Mouse (Mus musculus): ENCODE measurements around the gene Spo11. TPM values are rescaled to one million over a fixed set of nuclear protein-coding genes. Genes with fewer than 3 reads are reported as not detected.
A peak's percentile ranks its signal among the peaks of the same experiment; 100 is the strongest.

The Spo11 gene
- polyA plus RNA-seq, 1 experiment from 2014 or later, result 1.0 TPM

DNA sequence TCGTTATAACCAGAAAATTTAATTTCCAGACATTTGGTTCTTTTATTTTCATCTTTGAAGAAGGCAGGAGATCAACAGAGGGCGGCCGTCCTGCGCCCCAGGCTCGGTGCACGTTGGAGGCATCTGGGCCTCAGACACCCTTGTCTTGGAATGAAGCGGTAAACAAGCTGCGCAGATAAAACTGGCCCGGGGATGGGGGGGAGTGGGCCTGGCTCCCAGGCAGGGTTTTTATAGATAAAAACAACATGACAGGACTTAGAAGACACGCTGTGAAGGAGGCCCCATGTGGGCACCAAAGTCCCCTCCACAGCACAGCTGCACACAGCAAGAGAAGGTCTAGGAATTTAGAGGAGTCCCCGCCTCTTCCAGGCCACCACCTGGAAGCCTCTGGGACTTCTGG is 26.8 kb upstream of the Spo11 start:
- no peak for DNase-seq (ENCODE audit: low spot score)

DNA sequence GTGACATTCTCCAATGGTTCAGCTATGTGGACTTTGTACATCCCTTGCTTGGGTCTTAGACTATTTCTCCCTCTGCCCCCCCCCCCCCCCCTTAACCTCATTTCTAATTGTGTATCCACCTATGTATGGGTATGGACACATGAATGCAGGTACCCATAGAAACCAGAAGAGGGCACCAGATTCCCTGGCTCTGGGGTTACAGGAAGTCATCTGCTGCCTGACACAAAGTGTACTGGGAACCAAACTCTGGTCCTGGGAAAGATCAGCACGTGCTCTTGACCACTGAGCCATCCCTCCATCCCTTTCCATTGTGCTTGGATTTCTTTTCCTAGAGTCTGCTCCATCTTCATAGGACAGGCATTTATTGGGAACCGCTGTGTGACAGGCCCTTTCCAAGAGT is 25.5 kb upstream of the Spo11 start:
- Histone ChIP-seq H3K36me3 (replicated peaks; ENCODE audit: control insufficient read depth, insufficient read depth) (no peaks in the 10 kb centered on the region), H3K27me3 (ENCODE audit: control insufficient read depth, insufficient read depth, low read length) (no peaks in the 10 kb centered on the region), H3K9ac (no peak overlapping the region), H3K27ac (no peak overlapping the region), H3K4me3 (replicated peaks; ENCODE audit: low read length) (no peak overlapping the region), H3K9me3 (ENCODE audit: control insufficient read depth, low read length) (0 out of 2 replicates have a peak, but pooled peaks cover 7% of the 10 kb centered on the region), H3K4me1 (replicated peaks; ENCODE audit: control insufficient read depth, insufficient read depth, low read length) (0 out of 2 replicates have a peak, but pooled peaks cover 9% of the 10 kb centered on the region), H3K4me2 (replicated peaks) (no peak overlapping the region)
- 70% methylated on average over 2 of the region's 2 CpGs for WGBS
- DNase-seq (ENCODE audit: low spot score) (no peak), ATAC-seq (ENCODE audit: low FRiP score) (no peak)

More for the DNA sequence above, 26.8 kb upstream of the Spo11 start:
- no peak overlapping the region for H3K9ac ChIP-seq
- ATAC-seq (ENCODE audit: low FRiP score), result no peak
- H3K4me2 ChIP-seq (replicated peaks), result no peak overlapping the region
- WGBS, result 27% methylated on average over 11 of the region's 11 CpGs
- H3K36me3 ChIP-seq (replicated peaks; ENCODE audit: control insufficient read depth, insufficient read depth), result no peaks in the 10 kb centered on the region
- H3K4me1 ChIP-seq (replicated peaks; ENCODE audit: control insufficient read depth, insufficient read depth, low read length), result 0 out of 2 replicates have a peak, but pooled peaks cover 9% of the 10 kb centered on the region
- H3K9me3 ChIP-seq (ENCODE audit: control insufficient read depth, low read length), result no peaks in the 10 kb centered on the region
- no peak overlapping the region for H3K4me3 ChIP-seq (replicated peaks; ENCODE audit: low read length)
- H3K27me3 ChIP-seq (ENCODE audit: control insufficient read depth, insufficient read depth, low read length), result no peaks in the 10 kb centered on the region
- no peak overlapping the region for H3K27ac ChIP-seq

DNA sequence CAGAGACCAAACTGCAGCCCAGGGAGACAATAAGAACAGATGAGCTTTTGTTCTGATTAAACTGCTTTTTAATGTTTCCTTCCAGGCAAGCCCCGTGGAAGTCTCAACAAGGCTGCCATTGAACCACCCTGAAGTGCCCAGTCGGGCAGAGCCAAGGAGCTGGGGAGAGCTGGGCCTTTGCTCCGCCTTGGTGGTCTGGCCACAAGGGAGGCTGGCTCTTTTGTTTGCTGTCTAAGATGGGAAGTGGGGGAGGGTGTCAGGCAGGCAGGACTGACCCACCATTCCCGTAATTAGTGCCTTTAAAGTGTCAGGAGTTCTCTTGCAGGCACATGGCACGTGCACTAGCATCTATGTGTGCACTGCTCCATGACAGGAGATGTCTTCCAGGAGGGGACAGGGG is 18.9 kb upstream of the Spo11 start:
- H3K4me2 ChIP-seq (replicated peaks), result no peak overlapping the region
- H3K9ac ChIP-seq, result no peak overlapping the region
- ATAC-seq (ENCODE audit: low FRiP score) (peak; percentile 59; the same call in 1 of the 2 replicates), DNase-seq (ENCODE audit: low spot score) (no peak)
- H3K27ac ChIP-seq, result peak overlapping the region; percentile 68
- 0 out of 2 replicates have a peak, but pooled peaks cover 9% of the 10 kb centered on the region for H3K9me3 ChIP-seq (ENCODE audit: control insufficient read depth, low read length)
- no peaks in the 10 kb centered on the region for H3K36me3 ChIP-seq (replicated peaks; ENCODE audit: control insufficient read depth, insufficient read depth)
- 7% methylated on average over 5 of the region's 5 CpGs for WGBS
- 0 out of 2 replicates have a peak, but pooled peaks cover 3% of the 10 kb centered on the region for H3K4me1 ChIP-seq (replicated peaks; ENCODE audit: control insufficient read depth, insufficient read depth, low read length)
- no peaks in the 10 kb centered on the region for H3K27me3 ChIP-seq (ENCODE audit: control insufficient read depth, insufficient read depth, low read length)
- no peak overlapping the region for H3K4me3 ChIP-seq (replicated peaks; ENCODE audit: low read length)

DNA sequence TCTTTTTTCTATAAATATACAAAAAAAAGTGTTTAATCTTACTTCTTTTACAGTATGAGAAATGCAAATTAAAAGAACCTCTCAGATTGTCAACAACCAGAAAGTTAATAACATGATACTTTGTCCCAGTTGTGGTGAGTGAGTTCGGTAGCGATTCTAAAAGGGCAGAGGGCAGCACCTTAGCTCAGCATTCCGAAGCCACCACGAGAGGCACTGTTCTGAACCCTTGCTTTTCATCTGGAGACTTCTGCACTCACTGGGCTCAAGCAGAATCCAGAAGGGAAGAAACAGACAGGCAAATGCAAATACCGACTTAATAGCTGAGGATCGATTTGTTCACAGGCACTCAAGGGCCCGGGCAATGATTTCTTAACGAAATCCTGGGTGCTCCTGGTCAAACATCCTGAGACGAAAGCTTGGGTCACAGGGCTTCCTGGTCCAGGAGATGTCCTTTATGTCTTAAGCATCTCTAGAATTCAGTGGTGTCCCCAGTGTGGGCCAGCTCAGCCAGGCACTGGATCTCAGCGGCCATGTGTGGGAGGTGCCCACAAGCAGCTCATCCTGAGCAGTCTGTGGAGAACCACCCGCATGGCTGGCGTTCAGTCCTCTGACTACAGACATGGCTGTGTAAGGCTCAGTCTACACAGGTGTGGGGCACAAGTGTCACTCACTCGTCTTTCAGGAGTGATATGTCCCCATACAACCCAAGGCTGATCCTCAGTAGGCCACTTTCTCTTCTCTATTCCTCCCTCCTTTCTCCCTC is 18.3 kb upstream of the Spo11 start:
- H3K27ac ChIP-seq, result 0 out of 2 replicates have a peak overlapping the region, but pooled peaks have one; percentile 68
- DNase-seq (ENCODE audit: low spot score) (no peak), ATAC-seq (ENCODE audit: low FRiP score) (no peak)
- no peak overlapping the region for H3K4me3 ChIP-seq (replicated peaks; ENCODE audit: low read length)
- H3K9ac ChIP-seq, result no peak overlapping the region
- H3K4me2 ChIP-seq (replicated peaks), result no peak overlapping the region
- H3K4me1 ChIP-seq (replicated peaks; ENCODE audit: control insufficient read depth, insufficient read depth, low read length), result 0 out of 2 replicates have a peak, but pooled peaks cover 3% of the 10 kb centered on the region
- H3K9me3 ChIP-seq (ENCODE audit: control insufficient read depth, low read length), result 0 out of 2 replicates have a peak, but pooled peaks cover 9% of the 10 kb centered on the region
- WGBS, result 50% methylated on average over 13 of the region's 13 CpGs
- no peaks in the 10 kb centered on the region for H3K36me3 ChIP-seq (replicated peaks; ENCODE audit: control insufficient read depth, insufficient read depth)
- H3K27me3 ChIP-seq (ENCODE audit: control insufficient read depth, insufficient read depth, low read length), result no peaks in the 10 kb centered on the region

DNA sequence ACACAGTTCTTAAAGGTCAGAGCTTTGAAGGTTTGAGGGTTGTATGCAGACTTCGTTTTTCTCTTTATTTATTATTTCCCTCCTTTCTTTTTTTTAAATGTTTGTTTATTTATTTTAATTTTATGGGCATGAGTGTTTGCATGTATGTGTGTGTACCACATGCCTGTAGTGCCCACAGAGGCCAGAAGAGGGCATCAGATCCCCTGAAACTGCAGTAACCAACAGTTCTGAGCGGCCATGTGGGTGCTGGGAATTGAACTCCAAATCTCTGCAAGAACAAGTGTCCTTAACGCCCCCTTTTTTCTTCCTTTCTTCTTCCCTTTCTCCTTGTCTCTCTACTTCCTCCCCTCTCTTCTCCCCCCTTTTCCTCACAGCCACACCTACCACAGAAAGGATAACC is 17.1 kb upstream of the Spo11 start:
- H3K9ac ChIP-seq, result no peak overlapping the region
- H3K27ac ChIP-seq, result no peak overlapping the region
- H3K4me1 ChIP-seq (replicated peaks; ENCODE audit: control insufficient read depth, insufficient read depth, low read length), result 0 out of 2 replicates have a peak, but pooled peaks cover 3% of the 10 kb centered on the region
- WGBS, result 87% methylated on average over 3 of the region's 3 CpGs
- H3K4me3 ChIP-seq (replicated peaks; ENCODE audit: low read length), result no peak overlapping the region
- DNase-seq (ENCODE audit: low spot score) (no peak), ATAC-seq (ENCODE audit: low FRiP score) (no peak)
- H3K4me2 ChIP-seq (replicated peaks), result no peak overlapping the region
- no peaks in the 10 kb centered on the region for H3K36me3 ChIP-seq (replicated peaks; ENCODE audit: control insufficient read depth, insufficient read depth)
- H3K9me3 ChIP-seq (ENCODE audit: control insufficient read depth, low read length), result 0 out of 2 replicates have a peak, but pooled peaks cover 9% of the 10 kb centered on the region
- H3K27me3 ChIP-seq (ENCODE audit: control insufficient read depth, insufficient read depth, low read length), result no peaks in the 10 kb centered on the region

DNA sequence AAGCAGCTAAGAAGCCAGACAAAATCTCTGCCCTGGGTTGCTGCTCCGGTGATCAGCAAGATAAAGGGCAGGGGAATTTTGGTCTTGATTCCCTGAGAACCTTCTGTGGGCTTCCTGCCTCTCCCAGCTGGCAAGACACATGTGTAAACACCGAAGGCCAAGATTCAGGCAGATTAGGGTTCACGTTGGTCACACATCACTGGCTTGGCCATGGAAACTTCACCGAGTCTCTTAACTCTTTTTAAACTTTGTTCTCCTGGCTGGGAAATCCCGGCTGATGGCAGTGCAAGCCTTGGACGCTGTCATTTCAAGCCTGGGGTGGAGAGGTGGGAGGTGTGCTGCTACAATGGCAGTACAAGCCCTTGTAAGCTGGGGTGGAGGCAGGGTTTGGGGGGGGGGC is 16.3 kb upstream of the Spo11 start:
- Histone ChIP-seq H3K36me3 (replicated peaks; ENCODE audit: control insufficient read depth, insufficient read depth) (no peaks in the 10 kb centered on the region), H3K4me3 (replicated peaks; ENCODE audit: low read length) (no peak overlapping the region), H3K4me1 (replicated peaks; ENCODE audit: control insufficient read depth, insufficient read depth, low read length) (0 out of 2 replicates have a peak, but pooled peaks cover 3% of the 10 kb centered on the region), H3K4me2 (replicated peaks) (no peak overlapping the region), H3K9ac (no peak overlapping the region), H3K9me3 (ENCODE audit: control insufficient read depth, low read length) (0 out of 2 replicates have a peak, but pooled peaks cover 9% of the 10 kb centered on the region), H3K27me3 (ENCODE audit: control insufficient read depth, insufficient read depth, low read length) (no peaks in the 10 kb centered on the region), H3K27ac (no peak overlapping the region)
- WGBS, result 46% methylated on average over 6 of the region's 6 CpGs
- DNase-seq (ENCODE audit: low spot score) (no peak), ATAC-seq (ENCODE audit: low FRiP score) (no peak)

DNA sequence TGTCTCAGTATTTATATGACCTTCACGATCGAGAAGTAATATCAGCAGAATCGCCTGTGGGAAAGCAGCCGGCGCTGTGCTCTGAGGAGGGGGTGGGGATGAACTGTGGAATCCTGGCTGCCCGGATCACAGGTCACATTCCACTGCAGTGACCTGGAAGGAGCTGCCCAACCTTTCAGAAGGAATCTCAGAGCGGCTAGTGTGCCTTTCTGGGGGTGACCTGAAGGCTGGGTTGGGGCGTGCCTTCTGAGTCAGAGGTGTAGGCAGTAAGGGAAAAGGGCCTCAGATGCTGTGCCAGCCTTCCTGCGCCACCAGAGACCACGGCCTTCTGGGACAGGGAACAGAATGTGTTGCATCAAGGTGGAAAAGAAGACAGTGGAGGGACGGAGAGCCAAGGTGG is 12.3 kb upstream of the Spo11 start:
- no peak for ATAC-seq (ENCODE audit: low FRiP score)
- no peak overlapping the region for H3K9ac ChIP-seq
- no peaks in the 10 kb centered on the region for H3K27me3 ChIP-seq (ENCODE audit: control insufficient read depth, insufficient read depth, low read length)
- H3K4me1 ChIP-seq (replicated peaks; ENCODE audit: control insufficient read depth, insufficient read depth, low read length), result no peaks in the 10 kb centered on the region
- no peak overlapping the region for H3K4me3 ChIP-seq (replicated peaks; ENCODE audit: low read length)
- DNase-seq (ENCODE audit: low spot score), result no peak
- no peaks in the 10 kb centered on the region for H3K9me3 ChIP-seq (ENCODE audit: control insufficient read depth, low read length)
- 52% methylated on average over 11 of the region's 11 CpGs for WGBS
- no peak overlapping the region for H3K27ac ChIP-seq
- no peaks in the 10 kb centered on the region for H3K36me3 ChIP-seq (replicated peaks; ENCODE audit: control insufficient read depth, insufficient read depth)
- H3K4me2 ChIP-seq (replicated peaks), result no peak overlapping the region

DNA sequence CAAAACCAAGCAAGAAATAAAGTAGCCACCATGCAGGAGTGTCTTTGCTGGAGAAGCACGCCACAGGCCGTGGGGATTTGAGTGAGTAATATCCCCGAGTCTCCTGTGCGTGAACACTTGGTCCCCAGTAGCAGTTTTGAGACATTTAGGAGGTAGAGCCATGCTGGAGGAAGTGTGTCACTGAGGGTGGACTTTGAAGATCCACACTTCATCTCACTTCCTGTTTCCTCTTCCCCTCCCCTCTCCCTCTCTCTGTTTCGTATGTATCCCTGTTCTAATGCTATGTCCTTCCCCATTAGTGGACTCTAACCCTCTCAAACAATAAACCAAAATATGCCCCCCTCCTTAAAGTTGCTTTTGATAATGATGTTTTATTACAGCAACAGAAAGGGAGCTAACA is 11.0 kb upstream of the Spo11 start:
- ATAC-seq (ENCODE audit: low FRiP score) (no peak), DNase-seq (ENCODE audit: low spot score) (no peak)
- Histone ChIP-seq H3K9me3 (ENCODE audit: control insufficient read depth, low read length) (no peaks in the 10 kb centered on the region), H3K4me3 (replicated peaks; ENCODE audit: low read length) (no peak overlapping the region), H3K4me2 (replicated peaks) (no peak overlapping the region), H3K27ac (no peak overlapping the region), H3K4me1 (replicated peaks; ENCODE audit: control insufficient read depth, insufficient read depth, low read length) (no peaks in the 10 kb centered on the region), H3K36me3 (replicated peaks; ENCODE audit: control insufficient read depth, insufficient read depth) (no peaks in the 10 kb centered on the region), H3K27me3 (ENCODE audit: control insufficient read depth, insufficient read depth, low read length) (no peaks in the 10 kb centered on the region), H3K9ac (no peak overlapping the region)
- 96% methylated on average over 5 of the region's 5 CpGs for WGBS

DNA sequence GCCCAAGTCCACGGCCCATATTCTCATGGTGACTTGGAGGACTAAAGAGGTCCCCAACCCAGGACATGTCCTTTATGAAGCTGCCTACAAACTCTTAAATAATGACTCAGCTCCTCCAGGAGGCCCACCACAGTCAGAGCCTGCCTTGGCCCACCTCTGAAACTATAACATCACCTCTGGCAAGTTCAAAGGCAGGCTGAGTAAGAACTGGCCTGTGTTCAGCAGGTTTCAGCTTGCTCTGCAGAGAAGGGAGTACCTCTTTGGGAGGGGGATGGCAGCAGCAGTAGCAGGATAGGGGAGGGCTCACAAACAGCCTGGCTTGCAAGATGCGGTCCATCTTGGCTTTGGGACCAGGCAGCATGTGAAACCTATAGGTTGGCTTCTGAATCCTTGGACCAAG is 5.6 kb upstream of the Spo11 start:
- DNase-seq (ENCODE audit: low spot score) (no peak), ATAC-seq (ENCODE audit: low FRiP score) (no peak)
- no peaks in the 10 kb centered on the region for H3K9me3 ChIP-seq (ENCODE audit: control insufficient read depth, low read length)
- H3K4me3 ChIP-seq (replicated peaks; ENCODE audit: low read length), result no peak overlapping the region
- H3K4me1 ChIP-seq (replicated peaks; ENCODE audit: control insufficient read depth, insufficient read depth, low read length), result peaks cover 5% of the 10 kb centered on the region
- no peak overlapping the region for H3K4me2 ChIP-seq (replicated peaks)
- H3K36me3 ChIP-seq (replicated peaks; ENCODE audit: control insufficient read depth, insufficient read depth), result no peaks in the 10 kb centered on the region
- 96% methylated on average over 2 of the region's 2 CpGs for WGBS
- no peaks in the 10 kb centered on the region for H3K27me3 ChIP-seq (ENCODE audit: control insufficient read depth, insufficient read depth, low read length)
- no peak overlapping the region for H3K9ac ChIP-seq
- H3K27ac ChIP-seq, result no peak overlapping the region

Data from hindbrain, embryonic 14.5 days (tissue).